Mouse (Mus musculus) forebrain, embryonic 14.5 days (tissue): ENCODE measurements around the gene Prune2. TPM values are rescaled to one million over a fixed set of nuclear protein-coding genes. Genes with fewer than 3 reads are reported as not detected.

ENCODE experiments used
- ATAC-seq: fragments of 200-750 bp; cut with Nextera tagmentation; 2 replicates; pipeline ENCODE4 v1.8.0; 2017; ENCODE audit warnings: mild to moderate bottlenecking, moderate library complexity
- DNase-seq: peaks from one replicate; pipeline ENCODE4 v3.0.0-alpha.2; 2015; ENCODE audit warnings: low spot score
- H3K27ac ChIP-seq: fragments of 300-500 bp; sonication (generic); 2 replicates; pipeline ENCODE4 v1.5.1; 2014; ENCODE audit warnings: low read depth, mild to moderate bottlenecking, control low read depth, low read length, moderate library complexity
- H3K27me3 ChIP-seq: fragments of 300-500 bp; sonication (generic); replicated peaks from 2 replicates; pipeline ENCODE4 v1.6.1; 2014; ENCODE audit warnings: low read length, control low read depth, mixed read lengths; ENCODE audit not compliant: control insufficient read depth, insufficient read depth
- H3K36me3 ChIP-seq: fragments of 300-500 bp; sonication (generic); 2 replicates; pipeline ENCODE4 v1.6.1; 2014; ENCODE audit warnings: low read length, control low read depth; ENCODE audit not compliant: control insufficient read depth, insufficient read depth
- H3K4me1 ChIP-seq: fragments of 300-500 bp; sonication (generic); 2 replicates; pipeline ENCODE4 v1.6.1; 2014; ENCODE audit warnings: antibody characterized with exemption, low read length, control low read depth; ENCODE audit not compliant: control insufficient read depth, insufficient read depth
- H3K4me2 ChIP-seq: fragments of 300-500 bp; sonication (generic); 2 replicates; pipeline ENCODE4 v1.6.1; 2014; ENCODE audit warnings: mild to moderate bottlenecking, control low read depth, low read length
- H3K4me3 ChIP-seq: fragments of 300-500 bp; sonication (generic); 2 replicates; pipeline ENCODE4 v1.5.1; 2014; ENCODE audit warnings: low read depth, low read length, control low read depth
- H3K9ac ChIP-seq: fragments of 300-500 bp; sonication (generic); 2 replicates; pipeline ENCODE4 v1.6.1; 2014; ENCODE audit warnings: mild to moderate bottlenecking, low read length, control low read depth, moderate library complexity
- H3K9me3 ChIP-seq: fragments of 300-500 bp; sonication (generic); replicated peaks from 2 replicates; pipeline ENCODE4 v1.6.1; 2016; ENCODE audit warnings: low read length, control low read depth, mixed read lengths; ENCODE audit not compliant: control insufficient read depth
- WGBS: fragments of 180-500 bp; shearing (Covaris S2); extraction: QIAGEN DNeasy Blood & Tissue Kit; methylation state at CpG from one replicate; pipeline ENCODE4 v1.1.7; 2014; 5-methylcytosine and 5-hydroxymethylcytosine counted together
- polyA plus RNA-seq: library from polyadenylated mRNA; unstranded; fragments of >200 nt; fragmentation: Nextera tagmentation; extraction: Ambion mirVana; gene quantifications from 2 replicates; pipeline ENCODE4 v1.2.1, GENCODE M21; 2014

Prune2 gene
- polyA plus RNA-seq, 1 experiment from 2014 or later = 2.6 TPM

- no peaks in the 10 kb centered on the region for H3K4me1 ChIP-seq
- DNase-seq = no peak
- H3K9me3 ChIP-seq = no peaks in the 10 kb centered on the region
- no peak for ATAC-seq
- no peak overlapping the region for H3K4me2 ChIP-seq
- no peaks in the 10 kb centered on the region for H3K36me3 ChIP-seq
- H3K27ac ChIP-seq = no peak overlapping the region
- no peaks in the 10 kb centered on the region for H3K27me3 ChIP-seq
- WGBS = 69% methylated on average over 7 of the region's 7 CpGs
- H3K4me3 ChIP-seq = no peak overlapping the region
- no peak overlapping the region for H3K9ac ChIP-seq
These were observed 288.6 kb downstream of the Prune2 start for GRCm38 (mm10) chr19:17244544-17244943.

DNA sequence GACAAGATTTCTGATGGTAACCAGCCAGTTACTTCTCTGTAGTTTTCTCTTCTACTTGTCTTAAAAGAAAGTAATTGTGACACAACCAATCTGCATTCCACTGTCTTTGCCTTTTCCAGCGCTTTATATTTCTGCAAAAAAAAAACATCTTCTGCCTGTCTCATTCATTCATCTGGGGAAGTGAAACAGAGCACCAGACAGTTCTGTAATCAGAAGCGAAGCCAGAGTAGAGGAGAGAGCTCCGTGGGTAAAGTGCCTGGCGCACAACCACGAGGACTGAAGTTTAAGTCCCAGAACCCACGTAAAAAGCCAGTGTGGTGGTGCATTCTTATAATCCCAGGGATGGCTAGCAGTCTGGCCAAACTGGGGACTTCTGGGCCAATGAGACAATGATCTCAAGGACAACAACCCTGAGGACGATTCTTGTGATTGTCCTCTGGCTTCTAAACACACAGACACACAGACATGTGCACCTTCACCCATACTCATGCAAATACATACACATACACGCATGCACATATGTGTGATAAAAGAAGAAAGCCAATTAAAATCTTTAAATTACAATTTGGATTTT lies 291.5 kb downstream of the Prune2 start:
- H3K9me3 ChIP-seq = no peaks in the 10 kb centered on the region
- no peak overlapping the region for H3K27ac ChIP-seq
- no peak for ATAC-seq
- H3K4me2 ChIP-seq = no peak overlapping the region
- H3K4me1 ChIP-seq = no peaks in the 10 kb centered on the region
- 91% methylated on average over 8 of the region's 8 CpGs for WGBS
- H3K27me3 ChIP-seq = no peaks in the 10 kb centered on the region
- DNase-seq = no peak
- H3K9ac ChIP-seq = no peak overlapping the region
- no peak overlapping the region for H3K4me3 ChIP-seq
- H3K36me3 ChIP-seq = no peaks in the 10 kb centered on the region

DNA sequence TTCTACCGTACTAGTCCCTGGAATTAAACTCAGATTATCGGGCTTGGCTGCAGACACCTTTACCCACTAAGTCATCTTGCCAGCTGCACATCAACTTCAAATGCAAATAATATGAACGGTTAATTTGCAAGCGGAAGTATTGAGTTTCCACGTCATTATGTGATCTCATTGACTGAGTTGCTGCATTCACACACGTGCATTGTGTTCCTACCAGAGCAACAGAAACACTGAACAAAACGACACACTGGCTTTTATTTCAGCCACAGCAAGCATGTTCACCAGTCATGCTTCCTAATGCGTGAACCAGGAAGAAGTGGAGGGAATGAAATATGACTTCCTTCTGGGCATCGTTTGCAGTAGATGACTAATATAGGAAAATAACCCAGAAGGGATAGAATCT lies 293.8 kb downstream of the Prune2 start:
- Histone ChIP-seq H3K36me3 (no peaks in the 10 kb centered on the region), H3K4me1 (no peaks in the 10 kb centered on the region), H3K4me2 (no peak overlapping the region), H3K4me3 (no peak overlapping the region), H3K9me3 (no peaks in the 10 kb centered on the region), H3K9ac (no peak overlapping the region), H3K27ac (no peak overlapping the region), H3K27me3 (no peaks in the 10 kb centered on the region)
- 54% methylated on average over 9 of the region's 9 CpGs for WGBS
- ATAC-seq (no peak), DNase-seq (no peak)

DNA sequence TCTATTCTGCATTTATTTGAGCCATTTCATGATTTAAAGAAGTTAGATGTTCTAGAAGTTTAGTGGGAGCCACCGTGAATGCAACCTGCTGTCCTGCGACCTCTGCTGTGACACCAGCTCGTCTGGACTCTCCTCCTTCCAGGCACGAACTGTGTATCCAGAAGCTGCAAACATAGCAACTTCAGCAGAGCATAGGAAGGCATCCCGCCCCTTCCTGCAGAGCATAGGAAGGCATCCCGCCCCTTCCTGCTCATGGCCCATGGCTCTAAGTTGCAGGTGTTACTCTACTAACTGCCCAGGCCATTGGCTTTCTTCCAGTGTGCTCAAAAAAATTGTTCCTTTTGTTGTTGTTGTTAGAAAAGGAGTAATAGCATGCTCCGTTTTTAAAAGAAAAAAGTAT lies 294.9 kb downstream of the Prune2 start:
- ATAC-seq (no peak), DNase-seq (no peak)
- Histone ChIP-seq H3K9ac (no peak overlapping the region), H3K9me3 (no peaks in the 10 kb centered on the region), H3K27ac (no peak overlapping the region), H3K27me3 (no peaks in the 10 kb centered on the region), H3K36me3 (no peaks in the 10 kb centered on the region), H3K4me3 (no peak overlapping the region), H3K4me2 (no peak overlapping the region), H3K4me1 (no peaks in the 10 kb centered on the region)
- WGBS = 83% methylated on average over 7 of the region's 7 CpGs

GRCm38 (mm10) chr19:17251453-17251852 lies 295.5 kb downstream of the Prune2 start:
- ATAC-seq (no peak), DNase-seq (no peak)
- no peak overlapping the region for H3K4me3 ChIP-seq
- H3K27ac ChIP-seq = no peak overlapping the region
- H3K4me1 ChIP-seq = no peaks in the 10 kb centered on the region
- no peak overlapping the region for H3K4me2 ChIP-seq
- H3K27me3 ChIP-seq = no peaks in the 10 kb centered on the region
- no peaks in the 10 kb centered on the region for H3K36me3 ChIP-seq
- H3K9ac ChIP-seq = no peak overlapping the region
- H3K9me3 ChIP-seq = no peaks in the 10 kb centered on the region
- 91% methylated on average over 8 of the region's 8 CpGs for WGBS

DNA sequence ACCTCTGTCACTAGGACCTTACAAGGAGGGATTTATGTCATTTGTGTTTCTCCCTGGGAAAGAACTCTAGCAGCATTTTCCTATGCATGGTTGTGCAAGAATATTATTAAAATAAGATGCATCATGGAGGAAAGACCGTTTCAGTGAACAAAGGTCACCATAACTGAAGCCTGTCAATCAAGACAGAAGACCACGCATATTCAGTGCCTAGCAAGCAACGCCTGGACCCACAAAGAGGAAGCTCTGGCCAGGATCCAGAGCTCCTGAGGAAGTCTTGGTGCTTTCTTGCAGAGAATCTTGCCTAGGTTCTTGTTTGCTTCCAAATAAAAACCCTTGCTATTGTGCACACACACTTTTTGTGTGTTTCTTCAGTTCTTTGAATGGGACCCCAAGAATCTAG lies 296.9 kb downstream of the Prune2 start:
- no peak overlapping the region for H3K4me2 ChIP-seq
- no peaks in the 10 kb centered on the region for H3K36me3 ChIP-seq
- no peak for DNase-seq
- H3K4me3 ChIP-seq = no peak overlapping the region
- no peaks in the 10 kb centered on the region for H3K4me1 ChIP-seq
- no peak for ATAC-seq
- H3K27ac ChIP-seq = no peak overlapping the region
- no peaks in the 10 kb centered on the region for H3K27me3 ChIP-seq
- H3K9me3 ChIP-seq = no peaks in the 10 kb centered on the region
- WGBS = 63% methylated on average over 3 of the region's 3 CpGs
- H3K9ac ChIP-seq = no peak overlapping the region

DNA sequence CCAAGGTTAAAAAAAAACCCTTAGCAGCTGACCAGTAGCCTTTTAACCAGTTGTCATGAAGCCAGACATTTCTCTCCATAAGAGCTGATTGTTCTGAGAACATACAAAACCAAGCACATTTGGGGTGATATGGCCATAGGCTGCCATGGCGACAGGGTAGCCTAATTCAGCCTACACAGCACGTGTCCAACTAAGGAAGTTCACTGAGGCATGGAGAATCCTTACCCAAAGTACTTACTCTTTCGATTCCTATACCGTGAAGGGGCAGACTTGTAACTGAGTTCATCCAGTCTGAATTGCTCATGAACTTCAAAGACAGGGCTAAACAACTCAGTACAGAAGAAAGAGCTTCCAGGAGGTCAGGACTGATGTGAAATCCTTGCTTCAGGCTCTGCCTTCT lies 299.6 kb downstream of the Prune2 start:
- 17% methylated on average over 4 of the region's 4 CpGs for WGBS
- H3K9ac ChIP-seq = no peak overlapping the region
- no peaks in the 10 kb centered on the region for H3K4me1 ChIP-seq
- H3K4me2 ChIP-seq = no peak overlapping the region
- H3K4me3 ChIP-seq = no peak overlapping the region
- H3K9me3 ChIP-seq = no peaks in the 10 kb centered on the region
- H3K27me3 ChIP-seq = no peaks in the 10 kb centered on the region
- ATAC-seq (no peak), DNase-seq (no peak)
- H3K36me3 ChIP-seq = no peaks in the 10 kb centered on the region
- H3K27ac ChIP-seq = no peak overlapping the region

DNA sequence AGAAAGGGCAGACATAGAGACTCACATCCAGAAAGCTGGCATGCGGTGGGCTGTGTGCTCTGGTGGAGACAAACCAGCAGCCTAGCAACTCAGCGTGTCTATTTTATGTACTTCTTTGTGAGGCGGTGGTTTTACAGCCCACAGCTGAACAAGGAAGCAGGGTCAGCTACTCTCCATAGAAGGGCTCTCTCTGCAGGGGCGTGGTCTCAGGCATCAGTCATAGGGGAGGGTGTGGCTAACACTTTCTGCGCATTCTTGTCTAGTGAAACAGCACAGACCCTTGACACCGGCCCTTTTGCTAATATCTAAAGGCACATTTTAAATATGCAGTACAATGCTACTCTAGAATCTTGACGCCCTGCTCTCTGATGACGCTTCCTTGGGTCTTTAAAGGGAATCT lies 300.5 kb downstream of the Prune2 start:
- H3K27ac ChIP-seq = no peak overlapping the region
- no peaks in the 10 kb centered on the region for H3K36me3 ChIP-seq
- no peaks in the 10 kb centered on the region for H3K4me1 ChIP-seq
- WGBS = 82% methylated on average over 8 of the region's 8 CpGs
- no peak overlapping the region for H3K4me3 ChIP-seq
- DNase-seq (no peak), ATAC-seq (no peak)
- H3K27me3 ChIP-seq = no peaks in the 10 kb centered on the region
- H3K9me3 ChIP-seq = no peaks in the 10 kb centered on the region
- H3K9ac ChIP-seq = no peak overlapping the region
- H3K4me2 ChIP-seq = no peak overlapping the region

DNA sequence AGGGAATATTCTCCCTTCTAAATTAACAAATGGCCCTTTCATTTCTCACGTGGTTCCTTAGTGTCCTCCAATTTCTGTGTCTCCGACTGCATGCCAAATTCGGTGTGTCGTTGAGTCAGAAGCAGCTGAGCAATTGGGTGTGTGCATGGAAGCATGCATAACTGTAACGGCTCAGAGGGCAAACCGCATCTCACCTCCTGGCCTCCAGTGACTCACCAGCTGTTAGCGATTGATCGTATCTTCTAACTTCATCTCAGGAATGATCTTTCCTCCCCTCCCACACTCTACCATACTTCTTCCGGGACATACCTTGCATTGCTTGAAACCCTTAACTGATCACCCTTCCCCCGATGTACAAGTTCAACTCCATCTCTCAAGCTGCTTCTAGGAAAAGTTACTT lies 300.9 kb downstream of the Prune2 start:
- H3K4me3 ChIP-seq = no peak overlapping the region
- 84% methylated on average over 10 of the region's 10 CpGs for WGBS
- no peaks in the 10 kb centered on the region for H3K36me3 ChIP-seq
- ATAC-seq (no peak), DNase-seq (no peak)
- H3K27ac ChIP-seq = no peak overlapping the region
- H3K4me1 ChIP-seq = no peaks in the 10 kb centered on the region
- H3K9me3 ChIP-seq = no peaks in the 10 kb centered on the region
- no peaks in the 10 kb centered on the region for H3K27me3 ChIP-seq
- no peak overlapping the region for H3K4me2 ChIP-seq
- no peak overlapping the region for H3K9ac ChIP-seq
